Mouse (Mus musculus) embryo, embryonic 11 days (tissue): ENCODE measurements at regions not wholly inside any gene's neighbourhood (a gene's known extent, or its start where the extent isn't known, plus 50 kb on each side); places are given as distances from the start of the nearest gene placed in this dataset.
"Not testable (repeated sequence)": the region's sequence is repeated elsewhere in the genome, so short reads cannot be mapped to it uniquely, and the experiment has no call there.

ENCODE experiments used
- DNase-seq: peaks from one replicate; pipeline ENCODE4 v3.0.0-alpha.2; 2015

GRCm38 (mm10) chr16:20854696-20855213, 120.4 kb upstream of the Thpo start:
- DNase-seq: peak; percentile 42

- DNase-seq: no peak
Observed at GRCm38 (mm10) chr16:20838151-20838550, 103.8 kb upstream of the Thpo start.

- peak; percentile 53 for DNase-seq
Observed at GRCm38 (mm10) chr16:20836866-20837265, 102.6 kb upstream of the Thpo start.

GRCm38 (mm10) chr16:20833838-20834237, 99.5 kb upstream of the Thpo start:
- not testable (repeated sequence) for DNase-seq

GRCm38 (mm10) chr16:20833301-20833700, 99.0 kb upstream of the Thpo start:
- DNase-seq: no peak

GRCm38 (mm10) chr16:20829732-20830435, 95.6 kb upstream of the Thpo start:
- no peak for DNase-seq

GRCm38 (mm10) chr16:20828996-20829731, 94.9 kb upstream of the Thpo start:
- no peak for DNase-seq

GRCm38 (mm10) chr16:20824226-20824625, 89.9 kb upstream of the Thpo start:
- DNase-seq: no peak

GRCm38 (mm10) chr16:20820939-20821338, 86.6 kb upstream of the Thpo start:
- DNase-seq: no peak

GRCm38 (mm10) chr16:20819568-20819967, 85.3 kb upstream of the Thpo start:
- DNase-seq: no peak

- DNase-seq: no peak
Observed at GRCm38 (mm10) chr16:20818711-20819189, 84.4 kb upstream of the Thpo start.

GRCm38 (mm10) chr16:20814976-20815375, 80.7 kb upstream of the Thpo start:
- peak; percentile 48 for DNase-seq

GRCm38 (mm10) chr16:20814240-20814639, 79.9 kb upstream of the Thpo start:
- DNase-seq: no peak

- DNase-seq: not testable (repeated sequence)
Observed at GRCm38 (mm10) chr16:20812025-20812424, 77.7 kb upstream of the Thpo start.

GRCm38 (mm10) chr16:20810322-20810721, 76.0 kb upstream of the Thpo start:
- DNase-seq: no peak

- DNase-seq: no peak
Observed at GRCm38 (mm10) chr16:20808263-20808662, 74.0 kb upstream of the Thpo start.

- DNase-seq: no peak
Observed at GRCm38 (mm10) chr16:20806739-20807138, 72.4 kb upstream of the Thpo start.

GRCm38 (mm10) chr16:20805793-20806192, 71.5 kb upstream of the Thpo start:
- no peak for DNase-seq

- DNase-seq: peak; percentile 49
Observed at GRCm38 (mm10) chr16:20805086-20805485, 70.8 kb upstream of the Thpo start.

- DNase-seq: peak; percentile 89
Observed at GRCm38 (mm10) chr16:20804601-20805017, 70.3 kb upstream of the Thpo start.

GRCm38 (mm10) chr16:20803278-20803930, 69.1 kb upstream of the Thpo start:
- DNase-seq: peak; percentile 17

GRCm38 (mm10) chr16:20802724-20803123, 68.4 kb upstream of the Thpo start:
- no peak for DNase-seq

- no peak for DNase-seq
Observed at GRCm38 (mm10) chr16:20800038-20800437, 65.7 kb upstream of the Thpo start.
